Mouse (Mus musculus) testis, adult 2 months (tissue): ENCODE results near the gene 4930407I10Rik. TPM values are rescaled to one million over a fixed set of nuclear protein-coding genes. Genes with fewer than 3 reads are reported as not detected.

Source experiments
- H3K27ac ChIP-seq: fragments of 200-500 bp; 2 replicates; pipeline ENCODE4 v1.5.1; 2012; ENCODE audit warnings: low read depth, low read length; ENCODE audit not compliant: control insufficient read depth, insufficient read depth
- H3K27me3 ChIP-seq: fragments of 200-500 bp; 2 replicates; pipeline ENCODE4 v1.6.1; 2012; ENCODE audit warnings: mild to moderate bottlenecking, low read length, moderate library complexity; ENCODE audit not compliant: control insufficient read depth, insufficient read depth
- H3K36me3 ChIP-seq: fragments of 200-500 bp; 2 replicates; pipeline ENCODE4 v1.6.1; 2012; ENCODE audit warnings: mild to moderate bottlenecking, low read length; ENCODE audit not compliant: control insufficient read depth, insufficient read depth
- H3K4me1 ChIP-seq: fragments of 200-500 bp; 2 replicates; pipeline ENCODE4 v1.6.1; 2012; ENCODE audit warnings: low read length; ENCODE audit not compliant: control insufficient read depth, insufficient read depth
- H3K4me3 ChIP-seq: fragments of 200-500 bp; 2 replicates; pipeline ENCODE4 v1.5.1; 2012; ENCODE audit warnings: low read depth, mild to moderate bottlenecking, low read length, moderate library complexity, mixed read lengths; ENCODE audit not compliant: control insufficient read depth
- CTCF ChIP-seq: fragments of 200-500 bp; IDR thresholded peaks from 2 replicates; pipeline ENCODE4 v1.5.1; 2012; ENCODE audit warnings: low read depth, mild to moderate bottlenecking, inconsistent platforms, low read length, moderate library complexity; ENCODE audit not compliant: control insufficient read depth, insufficient read depth, insufficient replicate concordance
- POLR2A ChIP-seq: fragments of 200-500 bp; IDR thresholded peaks from 2 replicates; pipeline ENCODE4 v1.6.1; 2012; ENCODE audit warnings: low read depth, mild to moderate bottlenecking, inconsistent platforms, low read length, moderate library complexity; ENCODE audit not compliant: control insufficient read depth
- polyA plus RNA-seq: library from polyadenylated mRNA; depleted of rRNA; stranded (reverse); fragments of >200 nt; gene quantifications from 2 replicates; pipeline ENCODE4 v1.2.3, GENCODE M21; 2012

Gene 4930407I10Rik
- polyA plus RNA-seq, 1 experiment: 90.3 TPM

GRCm38 (mm10) chr15:82063909-82064308, 5.0 kb downstream of the 4930407I10Rik start:
- Histone ChIP-seq H3K27me3 (no peaks in the 10 kb centered on the region; the same call in 1 of the 2 replicates), H3K27ac (no peak overlapping the region), H3K4me1 (peaks cover 11% of the 10 kb centered on the region), H3K36me3 (no peaks in the 10 kb centered on the region), H3K4me3 (peak overlapping the region; percentile 72)
- no peak for TF ChIP-seq POLR2A
- TF ChIP-seq CTCF: no peak

GRCm38 (mm10) chr15:82065511-82065910, 6.6 kb downstream of the 4930407I10Rik start:
- H3K27me3 ChIP-seq: no peaks in the 10 kb centered on the region; the same call in 1 of the 2 replicates
- H3K27ac ChIP-seq: no peak overlapping the region

GRCm38 (mm10) chr15:82069898-82070297, 10.9 kb downstream of the 4930407I10Rik start, which contains the start of gene Mei1:
Gene Mei1, plus strand, starts transcription at chr15:82069996.
- no peaks in the 10 kb centered on the region for H3K27me3 ChIP-seq
- H3K27ac ChIP-seq: peak within 1 kb of the TSS; percentile 25; the same call in 1 of the 2 replicates
- H3K4me3 ChIP-seq: peak within 1 kb of the TSS; percentile 85
- H3K4me1 ChIP-seq: peaks cover 10% of the 10 kb centered on the region
- no peak for TF ChIP-seq POLR2A
- TF ChIP-seq CTCF: no peak
- no peaks in the 10 kb centered on the region for H3K36me3 ChIP-seq

More at GRCm38 (mm10) chr15:82065511-82065910, 6.6 kb downstream of the 4930407I10Rik start:
- H3K4me1 ChIP-seq: peaks cover 16% of the 10 kb centered on the region
- H3K4me3 ChIP-seq: peak overlapping the region; percentile 72
- TF ChIP-seq POLR2A (no peak), CTCF (peak; percentile 58)
- no peaks in the 10 kb centered on the region for H3K36me3 ChIP-seq

- no peaks in the 10 kb centered on the region for H3K27me3 ChIP-seq
Measured at GRCm38 (mm10) chr15:82071816-82072469, 13.0 kb downstream of the 4930407I10Rik start.

GRCm38 (mm10) chr15:82073490-82073889, 14.5 kb downstream of the 4930407I10Rik start:
- H3K27ac ChIP-seq: no peak overlapping the region
- TF ChIP-seq CTCF (no peak), POLR2A (no peak)
- H3K27me3 ChIP-seq: no peaks in the 10 kb centered on the region
- no peaks in the 10 kb centered on the region for H3K36me3 ChIP-seq
- no peak overlapping the region for H3K4me3 ChIP-seq
- H3K4me1 ChIP-seq: peaks cover 8% of the 10 kb centered on the region

More at GRCm38 (mm10) chr15:82071816-82072469, 13.0 kb downstream of the 4930407I10Rik start:
- TF ChIP-seq CTCF: no peak
- no peak for TF ChIP-seq POLR2A
- H3K36me3 ChIP-seq: no peaks in the 10 kb centered on the region
- peaks cover 8% of the 10 kb centered on the region for H3K4me1 ChIP-seq
- H3K4me3 ChIP-seq: no peak overlapping the region
- no peak overlapping the region for H3K27ac ChIP-seq

DNA sequence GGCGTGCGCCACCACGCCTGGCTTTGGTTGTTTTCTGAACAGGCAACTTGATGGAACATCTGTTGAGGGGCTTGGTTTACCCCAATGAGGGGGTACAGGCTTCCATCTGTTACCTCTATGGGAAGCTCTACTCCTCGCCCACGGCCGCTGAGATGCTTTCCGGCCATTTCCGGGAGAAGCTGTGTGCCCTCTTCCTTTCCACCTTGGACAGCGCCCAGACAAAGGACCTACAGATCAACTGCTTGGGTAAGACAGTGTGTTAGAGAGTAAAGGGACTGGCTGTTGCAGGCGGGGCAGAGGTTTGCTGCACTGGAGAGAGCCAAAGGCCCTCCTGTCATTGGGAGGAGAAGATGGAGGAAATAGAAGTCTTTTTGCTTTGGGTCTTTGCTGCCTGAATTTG, 20.9 kb downstream of the 4930407I10Rik start:
- H3K36me3 ChIP-seq: no peaks in the 10 kb centered on the region
- no peak overlapping the region for H3K4me3 ChIP-seq
- H3K27ac ChIP-seq: no peak overlapping the region
- TF ChIP-seq POLR2A (no peak), CTCF (no peak)
- peaks cover 11% of the 10 kb centered on the region for H3K4me1 ChIP-seq
- H3K27me3 ChIP-seq: no peaks in the 10 kb centered on the region

DNA sequence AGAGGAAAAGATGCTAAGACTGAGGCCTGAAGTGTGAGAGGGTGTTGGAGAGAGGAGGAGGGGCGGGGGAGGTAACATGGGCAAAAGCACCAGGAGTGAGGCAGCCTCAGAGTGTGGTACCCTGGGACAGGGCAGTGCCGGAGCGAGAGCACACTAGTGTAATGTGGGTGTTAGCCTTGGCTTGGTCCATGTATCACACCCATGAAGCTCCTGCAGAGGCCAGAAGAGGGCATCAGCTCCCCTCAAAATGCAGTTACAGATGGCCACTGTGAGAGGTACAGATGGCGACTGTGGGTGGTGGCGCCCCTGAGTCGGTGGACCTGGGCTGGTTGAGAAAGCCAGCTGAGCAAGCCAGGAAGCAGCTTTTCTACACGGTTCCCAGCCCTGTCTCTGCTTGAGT, 22.2 kb downstream of the 4930407I10Rik start:
- no peak for TF ChIP-seq POLR2A
- TF ChIP-seq CTCF: peak; percentile 30; the same call in 1 of the 2 replicates
- Histone ChIP-seq H3K27ac (no peak overlapping the region), H3K27me3 (no peaks in the 10 kb centered on the region), H3K36me3 (no peaks in the 10 kb centered on the region), H3K4me3 (no peak overlapping the region), H3K4me1 (peaks cover 11% of the 10 kb centered on the region)
